Mouse (Mus musculus): ENCODE measurements around the gene Adora1. TPM values are rescaled to one million over a fixed set of nuclear protein-coding genes. Genes with fewer than 3 reads are reported as not detected.
A peak's percentile ranks its signal among the peaks of the same experiment; 100 is the strongest.

Gene Adora1
- polyA plus RNA-seq, 1 experiment from 2014 or later, result 9.3 TPM

GRCm38 (mm10) chr1:134200998-134201686 is 34.1 kb downstream of the Adora1 start:
- H3K4me2 ChIP-seq, result no peak overlapping the region
- WGBS, result 80% methylated on average over 6 of the region's 6 CpGs
- H3K27ac ChIP-seq (ENCODE audit: poor library complexity, severe bottlenecking), result no peak overlapping the region
- H3K4me1 ChIP-seq (replicated peaks), result peaks cover 19% of the 10 kb centered on the region
- H3K27me3 ChIP-seq (replicated peaks), result no peaks in the 10 kb centered on the region
- ATAC-seq (ENCODE audit: insufficient number of reproducible peaks, low FRiP score), result no peak
- H3K9me3 ChIP-seq (replicated peaks), result no peaks in the 10 kb centered on the region
- no peak overlapping the region for H3K4me3 ChIP-seq
- no peaks in the 10 kb centered on the region for H3K36me3 ChIP-seq
- no peak overlapping the region for H3K9ac ChIP-seq

GRCm38 (mm10) chr1:134200481-134200880 is 34.8 kb downstream of the Adora1 start:
- H3K36me3 ChIP-seq, result no peaks in the 10 kb centered on the region
- WGBS, result 66% methylated on average over 2 of the region's 2 CpGs

DNA sequence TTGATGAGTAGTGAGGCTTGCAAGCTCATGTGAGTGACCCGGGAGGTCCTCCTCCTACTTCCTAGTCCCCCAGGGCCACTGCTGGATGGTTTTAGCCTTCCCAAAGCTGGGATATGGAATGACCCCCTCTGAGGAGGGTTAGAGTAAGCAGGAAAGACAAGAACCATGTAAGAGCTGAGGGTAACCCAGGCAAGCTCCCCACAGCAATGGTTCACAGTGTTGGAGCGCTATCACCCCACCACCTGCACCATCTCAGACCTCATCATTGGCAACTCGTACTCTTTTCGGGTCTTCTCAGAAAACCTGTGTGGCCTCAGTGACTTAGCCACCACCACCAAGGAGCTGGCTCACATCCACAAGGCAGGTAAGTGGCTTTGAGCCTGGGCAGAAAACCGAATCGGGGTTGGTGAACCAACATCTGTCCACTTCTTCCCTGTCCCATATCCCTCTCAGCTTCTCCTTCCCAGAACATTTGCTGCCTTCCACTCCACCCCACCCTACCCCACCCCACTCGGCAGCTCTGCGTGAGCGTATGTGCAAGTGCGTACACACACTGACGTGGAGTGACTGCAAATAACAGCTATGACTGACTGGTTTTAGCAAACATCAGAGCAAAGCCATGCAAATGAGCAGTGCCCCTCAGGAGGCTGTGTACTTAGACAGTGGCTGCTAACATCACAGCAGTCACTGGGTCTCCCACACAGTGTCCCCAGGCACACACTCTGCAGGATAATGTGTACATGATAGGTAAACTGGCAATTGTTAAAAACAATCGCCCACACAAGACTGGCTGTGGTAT is 36.8 kb downstream of the Adora1 start:
- no peak overlapping the region for H3K9ac ChIP-seq
- ATAC-seq (ENCODE audit: insufficient number of reproducible peaks, low FRiP score), result no peak
- no peak overlapping the region for H3K4me3 ChIP-seq
- H3K4me1 ChIP-seq (replicated peaks), result peaks cover 32% of the 10 kb centered on the region
- no peaks in the 10 kb centered on the region for H3K9me3 ChIP-seq (replicated peaks)
- no peak overlapping the region for H3K4me2 ChIP-seq
- no peaks in the 10 kb centered on the region for H3K36me3 ChIP-seq
- WGBS, result 83% methylated on average over 12 of the region's 12 CpGs
- H3K27ac ChIP-seq (ENCODE audit: poor library complexity, severe bottlenecking), result no peak overlapping the region
- 0 out of 2 replicates have a peak, but pooled peaks cover 2% of the 10 kb centered on the region for H3K27me3 ChIP-seq (replicated peaks)

More at GRCm38 (mm10) chr1:134200481-134200880, 34.8 kb downstream of the Adora1 start:
- Histone ChIP-seq H3K4me3 (no peak overlapping the region), H3K27ac (ENCODE audit: poor library complexity, severe bottlenecking) (no peak overlapping the region), H3K9ac (no peak overlapping the region), H3K4me2 (no peak overlapping the region), H3K9me3 (replicated peaks) (no peaks in the 10 kb centered on the region), H3K4me1 (replicated peaks) (peaks cover 19% of the 10 kb centered on the region), H3K27me3 (replicated peaks) (no peaks in the 10 kb centered on the region)
- ATAC-seq (ENCODE audit: insufficient number of reproducible peaks, low FRiP score), result no peak

DNA sequence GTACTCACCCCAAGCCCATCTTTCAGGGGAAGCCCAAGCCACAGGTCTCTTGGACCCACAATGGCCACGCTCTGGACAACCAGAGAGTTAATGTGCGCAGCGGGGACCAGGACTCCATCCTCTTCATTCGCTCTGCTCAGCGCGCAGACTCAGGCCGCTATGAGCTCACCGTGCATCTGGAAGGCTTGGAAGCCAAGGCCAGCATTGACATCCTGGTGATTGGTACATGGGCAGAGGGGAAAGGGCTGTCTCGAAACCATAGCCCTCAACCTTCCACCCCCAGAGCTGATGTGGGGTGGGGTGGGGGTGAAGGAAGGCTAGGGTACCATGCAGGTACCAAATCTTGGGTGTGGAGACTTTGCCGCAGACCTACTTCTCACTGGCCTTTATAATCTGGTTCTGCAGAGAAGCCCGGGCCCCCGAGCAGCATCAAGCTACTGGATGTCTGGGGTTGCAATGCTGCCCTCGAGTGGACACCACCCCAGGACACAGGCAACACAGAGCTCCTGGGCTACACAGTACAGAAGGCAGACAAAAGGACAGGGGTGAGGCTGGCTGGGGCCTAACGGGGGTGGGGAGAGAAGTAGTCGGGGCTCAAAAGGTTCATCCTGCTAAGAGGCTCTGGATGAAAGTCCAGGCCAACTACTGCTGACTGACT is 37.8 kb downstream of the Adora1 start:
- H3K36me3 ChIP-seq, result no peaks in the 10 kb centered on the region
- no peak overlapping the region for H3K27ac ChIP-seq (ENCODE audit: poor library complexity, severe bottlenecking)
- H3K4me2 ChIP-seq, result no peak overlapping the region
- H3K4me3 ChIP-seq, result no peak overlapping the region
- no peak for ATAC-seq (ENCODE audit: insufficient number of reproducible peaks, low FRiP score)
- H3K9ac ChIP-seq, result no peak overlapping the region
- H3K4me1 ChIP-seq (replicated peaks), result peaks cover 39% of the 10 kb centered on the region
- H3K9me3 ChIP-seq (replicated peaks), result no peaks in the 10 kb centered on the region
- 77% methylated on average over 15 of the region's 15 CpGs for WGBS
- H3K27me3 ChIP-seq (replicated peaks), result peaks cover 10% of the 10 kb centered on the region; the same call in 1 of the 2 replicates

DNA sequence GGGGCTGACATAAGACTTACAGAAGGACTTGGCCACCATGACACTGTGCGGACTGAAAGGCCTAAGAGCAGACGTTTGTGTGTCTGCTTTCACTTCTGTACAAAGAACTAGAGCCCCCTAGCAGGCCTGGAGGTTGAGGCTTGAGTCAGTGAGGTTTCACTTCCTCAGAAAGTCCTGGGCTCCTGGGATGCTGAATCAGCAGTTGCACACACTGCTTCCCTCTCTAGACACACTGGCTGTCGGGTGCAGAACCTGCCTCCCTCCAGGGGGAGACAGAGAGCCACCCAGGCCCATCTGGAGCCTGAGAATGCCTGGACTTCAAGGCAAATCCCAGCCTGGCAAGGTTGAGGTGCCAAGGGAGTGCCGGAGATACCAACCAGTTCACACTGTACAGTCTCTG is 38.8 kb downstream of the Adora1 start:
- no peaks in the 10 kb centered on the region for H3K9me3 ChIP-seq (replicated peaks)
- no peak overlapping the region for H3K9ac ChIP-seq
- H3K4me3 ChIP-seq, result no peak overlapping the region
- H3K4me2 ChIP-seq, result peak overlapping the region; percentile 25; the same call in 1 of the 2 replicates
- ATAC-seq (ENCODE audit: insufficient number of reproducible peaks, low FRiP score), result no peak
- peak overlapping the region; percentile 76; the same call in 1 of the 2 replicates for H3K27ac ChIP-seq (ENCODE audit: poor library complexity, severe bottlenecking)
- H3K4me1 ChIP-seq (replicated peaks), result peaks cover 39% of the 10 kb centered on the region
- no peaks in the 10 kb centered on the region for H3K36me3 ChIP-seq
- H3K27me3 ChIP-seq (replicated peaks), result peaks cover 10% of the 10 kb centered on the region; the same call in 1 of the 2 replicates
- WGBS, result 63% methylated on average over 4 of the region's 4 CpGs

GRCm38 (mm10) chr1:134195979-134196378 is 39.3 kb downstream of the Adora1 start:
- Histone ChIP-seq H3K4me3 (no peak overlapping the region), H3K9ac (no peak overlapping the region; the same call in 1 of the 2 replicates), H3K4me1 (replicated peaks) (peaks cover 39% of the 10 kb centered on the region), H3K9me3 (replicated peaks) (no peaks in the 10 kb centered on the region), H3K27ac (ENCODE audit: poor library complexity, severe bottlenecking) (peak overlapping the region; percentile 76), H3K4me2 (peak overlapping the region; percentile 25), H3K36me3 (no peaks in the 10 kb centered on the region), H3K27me3 (replicated peaks) (peaks cover 10% of the 10 kb centered on the region; the same call in 1 of the 2 replicates)
- peak; percentile 33 for ATAC-seq (ENCODE audit: insufficient number of reproducible peaks, low FRiP score)
- 36% methylated on average over 4 of the region's 4 CpGs for WGBS

DNA sequence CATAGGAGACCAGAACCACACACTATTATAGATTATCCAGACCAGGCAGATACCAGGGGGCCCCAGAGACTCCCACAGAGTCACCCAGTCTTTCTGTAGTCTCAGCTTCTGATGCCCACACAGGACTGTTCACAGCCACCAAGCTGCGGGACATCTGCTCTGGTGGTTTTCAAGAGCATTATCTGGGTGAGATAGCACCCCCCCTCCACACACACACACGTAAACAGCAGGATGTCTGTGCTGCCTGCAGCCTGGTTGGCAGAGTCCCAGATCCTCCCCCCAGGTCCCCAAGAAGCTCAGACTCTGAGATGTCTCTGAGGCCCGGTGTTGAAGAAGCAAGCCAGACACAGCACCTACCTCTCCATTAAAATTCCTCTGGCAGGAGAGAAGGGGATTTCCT is 39.7 kb downstream of the Adora1 start:
- ATAC-seq (ENCODE audit: insufficient number of reproducible peaks, low FRiP score), result peak; percentile 44
- 2% methylated on average over 3 of the region's 3 CpGs for WGBS
- no peak overlapping the region; the same call in 1 of the 2 replicates for H3K9ac ChIP-seq

DNA sequence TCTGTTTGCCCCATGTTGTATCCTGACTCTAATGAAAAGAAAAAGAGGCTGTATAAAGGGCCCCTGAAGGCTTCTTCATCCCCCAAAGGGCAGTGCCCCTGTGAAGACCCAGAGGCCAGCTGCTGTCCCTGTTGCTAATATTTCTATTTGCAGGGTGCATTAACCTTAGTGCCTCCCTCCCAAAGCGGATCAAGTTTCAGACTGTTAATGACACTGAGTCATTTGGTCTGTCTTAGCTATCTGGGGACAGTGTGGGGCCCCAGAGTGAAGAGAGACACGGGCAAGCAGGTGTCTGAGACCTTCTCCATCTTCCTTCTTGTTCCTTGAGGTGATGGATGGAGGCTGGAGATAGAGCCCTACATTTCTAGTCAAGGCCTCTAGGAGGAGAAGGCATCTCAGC is 40.1 kb downstream of the Adora1 start:
- Histone ChIP-seq H3K9me3 (replicated peaks) (no peaks in the 10 kb centered on the region), H3K9ac (no peak overlapping the region), H3K4me1 (replicated peaks) (peaks cover 39% of the 10 kb centered on the region), H3K36me3 (no peaks in the 10 kb centered on the region), H3K27me3 (replicated peaks) (peaks cover 11% of the 10 kb centered on the region; the same call in 1 of the 2 replicates), H3K4me3 (no peak overlapping the region), H3K27ac (ENCODE audit: poor library complexity, severe bottlenecking) (peak overlapping the region; percentile 76), H3K4me2 (peak overlapping the region; percentile 25; the same call in 1 of the 2 replicates)
- 30% methylated on average over 2 of the region's 2 CpGs for WGBS
- peak; percentile 10; the same call in 1 of the 2 replicates for ATAC-seq (ENCODE audit: insufficient number of reproducible peaks, low FRiP score)

More for the DNA sequence above, 39.7 kb downstream of the Adora1 start:
- Histone ChIP-seq H3K27ac (ENCODE audit: poor library complexity, severe bottlenecking) (peak overlapping the region; percentile 76), H3K9me3 (replicated peaks) (no peaks in the 10 kb centered on the region), H3K36me3 (no peaks in the 10 kb centered on the region), H3K4me1 (replicated peaks) (peaks cover 39% of the 10 kb centered on the region), H3K4me3 (no peak overlapping the region), H3K27me3 (replicated peaks) (peaks cover 10% of the 10 kb centered on the region; the same call in 1 of the 2 replicates), H3K4me2 (peak overlapping the region; percentile 25)

DNA sequence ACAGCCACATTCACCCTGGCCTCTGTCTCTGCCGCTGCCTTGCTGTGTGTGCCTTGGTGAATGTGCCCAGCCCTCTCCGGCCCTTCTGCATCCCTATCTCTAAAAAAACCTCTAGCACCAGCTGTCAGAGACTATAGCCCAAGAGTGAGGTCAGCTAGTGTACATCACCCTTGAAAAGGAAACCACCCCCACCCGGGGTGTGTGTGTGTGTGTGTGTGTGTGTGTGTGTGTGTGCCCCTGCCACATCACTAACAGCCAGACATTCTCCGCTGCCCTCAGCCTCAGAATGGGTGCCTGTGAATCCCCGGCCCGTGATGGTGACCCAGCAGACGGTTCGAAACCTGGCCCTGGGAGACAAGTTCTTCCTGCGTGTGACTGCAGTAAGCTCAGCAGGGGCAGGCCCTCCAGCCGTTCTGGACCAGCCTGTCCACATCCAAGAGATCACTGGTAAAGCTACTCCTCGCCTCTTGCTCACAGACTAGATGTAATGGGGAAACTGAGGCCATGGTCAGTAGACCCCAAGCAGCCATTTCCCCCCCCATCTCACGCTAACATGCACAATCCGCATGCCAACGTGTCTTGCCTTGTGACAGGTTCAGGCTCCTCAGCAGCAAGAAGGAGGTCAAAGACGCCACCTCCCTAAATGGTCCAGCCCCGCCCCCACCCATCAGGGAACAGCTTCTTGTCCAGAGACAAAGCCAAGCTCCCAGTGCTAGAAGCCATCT is 40.8 kb downstream of the Adora1 start:
- peak overlapping the region; percentile 76; the same call in 1 of the 2 replicates for H3K27ac ChIP-seq (ENCODE audit: poor library complexity, severe bottlenecking)
- H3K4me3 ChIP-seq, result no peak overlapping the region
- H3K27me3 ChIP-seq (replicated peaks), result peaks cover 16% of the 10 kb centered on the region; the same call in 1 of the 2 replicates
- no peak for ATAC-seq (ENCODE audit: insufficient number of reproducible peaks, low FRiP score)
- no peak overlapping the region for H3K9ac ChIP-seq
- H3K4me1 ChIP-seq (replicated peaks), result peaks cover 40% of the 10 kb centered on the region
- 55% methylated on average over 16 of the region's 16 CpGs for whole genome bisulfite sequencing
- no peaks in the 10 kb centered on the region for H3K36me3 ChIP-seq
- no peak overlapping the region for H3K4me2 ChIP-seq
- no peaks in the 10 kb centered on the region for H3K9me3 ChIP-seq (replicated peaks)

DNA sequence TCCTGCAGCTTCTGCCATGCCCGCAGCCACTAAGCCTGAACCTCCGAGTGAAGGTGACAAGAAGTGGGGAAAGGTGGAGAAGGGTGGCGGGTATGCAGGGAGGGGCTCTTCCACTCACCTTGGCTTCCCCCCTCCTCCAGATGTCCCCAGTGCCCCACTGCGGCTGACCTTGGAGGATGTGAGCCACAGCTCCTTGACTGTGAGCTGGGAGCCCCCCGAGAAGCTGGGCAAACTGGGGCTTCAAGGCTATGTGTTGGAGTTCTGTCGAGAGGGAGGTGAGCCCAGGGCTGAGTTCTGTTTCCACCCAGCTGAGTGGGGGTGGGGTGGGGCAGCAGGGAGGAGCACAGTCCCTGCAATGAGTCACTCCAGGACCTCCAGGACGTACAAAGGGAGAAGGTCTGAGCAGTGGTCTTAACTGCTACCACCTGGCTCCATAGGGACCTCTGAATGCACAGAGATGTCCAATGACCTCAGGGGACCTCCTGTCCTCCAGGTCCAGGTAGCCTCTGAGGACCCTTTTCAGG is 41.5 kb downstream of the Adora1 start:
- no peak overlapping the region for H3K4me3 ChIP-seq
- H3K4me1 ChIP-seq (replicated peaks), result peaks cover 45% of the 10 kb centered on the region
- H3K9ac ChIP-seq, result 0 out of 2 replicates have a peak overlapping the region, but pooled peaks have one; percentile 16

More for the DNA sequence above, 41.5 kb downstream of the Adora1 start:
- WGBS, result 56% methylated on average over 7 of the region's 7 CpGs
- Histone ChIP-seq H3K27me3 (replicated peaks) (peaks cover 19% of the 10 kb centered on the region; the same call in 1 of the 2 replicates), H3K4me2 (no peak overlapping the region), H3K36me3 (no peaks in the 10 kb centered on the region), H3K9me3 (replicated peaks) (no peaks in the 10 kb centered on the region), H3K27ac (ENCODE audit: poor library complexity, severe bottlenecking) (no peak overlapping the region; the same call in 1 of the 2 replicates)
- ATAC-seq (ENCODE audit: insufficient number of reproducible peaks, low FRiP score), result no peak

All from heart, embryonic 12.5 days (tissue).